Mouse (Mus musculus): ENCODE measurements around the gene Cutc. TPM values are rescaled to one million over a fixed set of nuclear protein-coding genes. Genes with fewer than 3 reads are reported as not detected.

The Cutc gene
- total and polyA plus RNA-seq, 3 experiments: 10.1 to 22.7 (median 18.2) TPM

DNA sequence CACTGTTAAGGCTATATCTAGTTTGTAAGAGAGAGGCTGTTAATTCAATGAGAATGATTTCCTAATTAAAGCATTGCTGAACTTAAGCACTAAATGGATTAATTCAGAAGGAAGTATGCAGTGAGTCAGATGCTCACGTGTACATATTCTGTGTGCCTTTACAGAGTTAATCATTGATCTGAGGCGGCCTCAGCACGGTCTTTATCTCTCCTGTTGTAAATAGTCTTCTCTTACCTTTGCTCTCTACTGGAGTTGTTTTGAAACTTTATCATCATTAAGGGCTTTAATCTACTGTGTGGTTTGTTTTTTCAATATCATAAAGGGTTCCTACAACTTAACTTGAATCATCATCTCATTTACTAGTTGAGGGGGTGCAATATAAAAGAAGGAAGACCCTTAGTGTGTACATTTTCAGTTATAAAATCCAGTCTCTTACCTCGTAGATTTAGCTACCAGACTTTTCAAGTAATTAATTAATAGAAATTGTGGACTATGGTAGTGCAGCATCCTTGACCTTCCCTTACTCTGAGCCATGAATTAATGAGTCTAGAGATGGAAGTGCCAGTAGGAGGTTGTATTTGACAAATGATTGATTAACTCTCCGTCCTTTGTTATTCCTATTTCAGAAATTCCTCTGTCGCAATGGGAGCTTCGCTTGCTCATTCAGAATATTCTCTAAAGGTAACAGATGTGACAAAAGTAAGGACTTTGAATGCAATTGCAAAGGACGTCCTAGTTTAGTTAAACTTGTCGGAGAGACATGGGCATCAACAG, 14.9 kb downstream of the Cutc start:
- Histone ChIP-seq H3K27ac (ENCODE audit: insufficient read depth, low read depth) (no peak overlapping the region), H3K27me3 (replicated peaks) (no peaks in the 10 kb centered on the region), H3K4me2 (ENCODE audit: insufficient read depth, low read depth, poor library complexity, severe bottlenecking) (no peak overlapping the region), H3K9ac (ENCODE audit: insufficient read depth, low read depth) (no peak overlapping the region), H3K36me3 (replicated peaks in 1 of 2; ENCODE audit: control insufficient read depth in 1 of 2, insufficient read depth in 1 of 2, low read length in 1 of 2) (peaks cover 0 to 22% of the 10 kb centered on the region in 2 experiments), H3K4me1 (ENCODE audit: control insufficient read depth in 1 of 2, insufficient read depth in 2 of 2) (peaks cover 0 to 29% of the 10 kb centered on the region in 2 experiments; a peak in 2 of 4 replicates), H3K9me3 (replicated peaks; ENCODE audit: low read length) (no peaks in the 10 kb centered on the region), H3K4me3 (replicated peaks in 1 of 3; ENCODE audit: low read depth in 2 of 3, low read length in 2 of 3, poor library complexity in 1 of 3) (no peak overlapping the region), H3K79me2 (replicated peaks; ENCODE audit: control insufficient read depth, extremely low read depth, insufficient read depth, poor library complexity, severe bottlenecking) (no peaks in the 10 kb centered on the region)
- DNase-seq (ENCODE audit: extremely low read depth): no peak
- TF ChIP-seq MYC (IDR thresholded peaks at IDR 0.05; ENCODE audit: low read depth, low read length) (no peak), KAT2A (IDR thresholded peaks at IDR 0.05; ENCODE audit: insufficient replicate concordance, low read length) (no peak), TBP (conservative IDR thresholded peaks at IDR 0.05; ENCODE audit: low read depth, low read length) (no peak), HCFC1 (IDR thresholded peaks at IDR 0.05; ENCODE audit: low read depth, low read length) (no peak), USF1 (IDR thresholded peaks at IDR 0.05; ENCODE audit: low read depth, low read length) (no peak), CHD2 (IDR thresholded peaks at IDR 0.05; ENCODE audit: low read length) (no peak), ZMIZ1 (IDR thresholded peaks at IDR 0.05; ENCODE audit: low read depth, low read length) (no peak), BHLHE40 (IDR thresholded peaks at IDR 0.05; ENCODE audit: low read depth, low read length) (no peak), MAX (IDR thresholded peaks at IDR 0.05; ENCODE audit: low read length) (no peak), SIN3A (IDR thresholded peaks at IDR 0.05; ENCODE audit: low read length) (no peak), ZC3H11A (IDR thresholded peaks at IDR 0.05; ENCODE audit: low read depth, low read length) (no peak), POLR2AphosphoS2 (IDR thresholded peaks at IDR 0.05; ENCODE audit: low read depth, low read length) (no peak), MXI1 (IDR thresholded peaks at IDR 0.05; ENCODE audit: low read depth, low read length) (no peak), NRF1 (IDR thresholded peaks at IDR 0.05; ENCODE audit: low read depth, low read length) (no peak), RAD21 (IDR thresholded peaks at IDR 0.05; ENCODE audit: low read depth, low read length) (no peak)
- in situ Hi-C loops (cut with MboI; ENCODE audit: low pct_ligation_motif_present, low pct_unique_long_range_greater_than_20kb, low sequenced_read_pairs): loop anchor here (25.0 kb wide), 1 partner anchor 255 kb away; the partner anchor contains the start of gene Got1
- dilution Hi-C loops (cut with MboI; ENCODE audit: extremely low pct_ligation_motif_present, extremely low pct_unique_long_range_greater_than_20kb, low sequenced_read_pairs): no loop called here

DNA sequence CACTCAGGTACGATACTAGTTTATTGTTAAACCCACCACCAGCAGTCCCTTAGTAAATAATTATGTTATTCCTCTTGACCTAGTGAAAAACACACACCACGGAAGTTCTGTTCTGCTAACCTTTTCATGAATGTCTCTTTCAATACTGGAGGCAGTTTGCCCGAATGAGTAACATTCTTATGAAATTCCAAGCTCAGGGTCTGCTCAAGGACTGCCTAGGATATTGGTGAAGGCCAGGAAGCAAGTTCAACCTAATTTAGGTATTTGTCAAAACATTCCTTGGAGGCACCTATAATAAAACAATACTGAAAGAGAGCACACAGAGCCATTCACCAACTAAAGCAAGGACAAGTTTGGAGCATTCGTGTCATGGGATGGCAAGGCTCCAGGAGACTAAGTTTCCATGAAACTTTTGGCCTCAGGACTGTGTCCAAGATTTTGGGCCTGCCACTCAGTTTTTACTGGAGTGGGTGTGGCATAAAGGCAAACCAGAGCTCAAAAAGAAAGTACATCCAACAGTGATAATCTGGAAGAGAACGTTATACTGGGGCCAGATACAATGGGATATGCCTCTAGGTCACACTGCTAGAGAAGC, 16.7 kb downstream of the Cutc start:
- H3K9ac ChIP-seq (ENCODE audit: insufficient read depth, low read depth): no peak overlapping the region
- in situ Hi-C loops (cut with MboI; ENCODE audit: low pct_ligation_motif_present, low pct_unique_long_range_greater_than_20kb, low sequenced_read_pairs): loop anchor here (25.0 kb wide), 1 partner anchor 257 kb away; the partner anchor contains the start of gene Got1
- no peak overlapping the region for H3K27ac ChIP-seq (ENCODE audit: insufficient read depth, low read depth)
- no peak overlapping the region for H3K4me3 ChIP-seq (replicated peaks in 1 of 3; ENCODE audit: low read depth in 2 of 3, low read length in 2 of 3, poor library complexity in 1 of 3)
- no peaks in the 10 kb centered on the region for H3K79me2 ChIP-seq (replicated peaks; ENCODE audit: control insufficient read depth, extremely low read depth, insufficient read depth, poor library complexity, severe bottlenecking)
- dilution Hi-C loops (cut with MboI; ENCODE audit: extremely low pct_ligation_motif_present, extremely low pct_unique_long_range_greater_than_20kb, low sequenced_read_pairs): no loop called here
- no peaks in the 10 kb centered on the region for H3K27me3 ChIP-seq (replicated peaks)
- no peak for DNase-seq (ENCODE audit: extremely low read depth)
- H3K4me2 ChIP-seq (ENCODE audit: insufficient read depth, low read depth, poor library complexity, severe bottlenecking): no peak overlapping the region
- no peaks in the 10 kb centered on the region for H3K9me3 ChIP-seq (replicated peaks; ENCODE audit: low read length)
- peaks cover 0 to 27% of the 10 kb centered on the region in 2 experiments; a peak in 2 of 4 replicates for H3K4me1 ChIP-seq (ENCODE audit: control insufficient read depth in 1 of 2, insufficient read depth in 2 of 2)
- peaks cover 0 to 22% of the 10 kb centered on the region in 2 experiments for H3K36me3 ChIP-seq (replicated peaks in 1 of 2; ENCODE audit: control insufficient read depth in 1 of 2, insufficient read depth in 1 of 2, low read length in 1 of 2)
- TF ChIP-seq MEF2A (IDR thresholded peaks at IDR 0.05; ENCODE audit: borderline replicate concordance, low read depth, low read length) (no peak), MXI1 (IDR thresholded peaks at IDR 0.05; ENCODE audit: low read depth, low read length) (no peak), KAT2A (IDR thresholded peaks at IDR 0.05; ENCODE audit: insufficient replicate concordance, low read length) (no peak), POLR2A (IDR thresholded peaks at IDR 0.05; ENCODE audit: low read depth, low read length) (no peak), USF1 (IDR thresholded peaks at IDR 0.05; ENCODE audit: low read depth, low read length) (no peak), MAFK (IDR thresholded peaks at IDR 0.05; ENCODE audit: insufficient replicate concordance, low read length) (no peak), JUN (IDR thresholded peaks at IDR 0.05; ENCODE audit: insufficient read depth, low read depth, low read length) (no peak), MAZ (IDR thresholded peaks at IDR 0.05; ENCODE audit: low read depth, low read length) (no peak), NELFE (IDR thresholded peaks at IDR 0.05; ENCODE audit: low read depth, low read length) (no peak), BHLHE40 (IDR thresholded peaks at IDR 0.05; ENCODE audit: low read depth, low read length) (no peak), IRF4 (IDR thresholded peaks at IDR 0.05; ENCODE audit: low read depth, low read length) (no peak), ZNF384 (IDR thresholded peaks at IDR 0.05; ENCODE audit: low read depth, low read length) (no peak), GABPA (IDR thresholded peaks at IDR 0.05; ENCODE audit: insufficient replicate concordance, low read depth, low read length) (no peak), CHD2 (IDR thresholded peaks at IDR 0.05; ENCODE audit: low read length) (no peak), SMC3 (IDR thresholded peaks at IDR 0.05; ENCODE audit: low read depth, low read length) (no peak), CTCF (conservative IDR thresholded peaks at IDR 0.05 in 1 of 2, IDR thresholded peaks at IDR 0.05 in 1 of 2; ENCODE audit: low read depth in 2 of 2, low read length in 2 of 2) (no peak), POLR2AphosphoS2 (IDR thresholded peaks at IDR 0.05; ENCODE audit: low read depth, low read length) (no peak)

Measured in CH12.LX (cell line).